Mouse (Mus musculus): Measurements from ENCODE around the gene Slc35f3.

- TF ChIP-seq POLR2A (IDR thresholded peaks at IDR 0.05; ENCODE audit: borderline replicate concordance, insufficient read depth, low read length) (no peak), CTCF (IDR thresholded peaks at IDR 0.05; ENCODE audit: borderline replicate concordance, insufficient read depth, low read depth, low read length) (no peak)
Observed at GRCm38 (mm10) chr8:126424946-126425345, 126.6 kb downstream of the Slc35f3 start.

All from cerebellum, adult 2 months (tissue).